Mouse (Mus musculus): ENCODE data around the gene Il11ra1. TPM values are rescaled to one million over a fixed set of nuclear protein-coding genes. Genes with fewer than 3 reads are reported as not detected.

Il11ra1 gene
- polyA plus RNA-seq, 1 experiment from 2014 or later = 53.6 TPM

DNA sequence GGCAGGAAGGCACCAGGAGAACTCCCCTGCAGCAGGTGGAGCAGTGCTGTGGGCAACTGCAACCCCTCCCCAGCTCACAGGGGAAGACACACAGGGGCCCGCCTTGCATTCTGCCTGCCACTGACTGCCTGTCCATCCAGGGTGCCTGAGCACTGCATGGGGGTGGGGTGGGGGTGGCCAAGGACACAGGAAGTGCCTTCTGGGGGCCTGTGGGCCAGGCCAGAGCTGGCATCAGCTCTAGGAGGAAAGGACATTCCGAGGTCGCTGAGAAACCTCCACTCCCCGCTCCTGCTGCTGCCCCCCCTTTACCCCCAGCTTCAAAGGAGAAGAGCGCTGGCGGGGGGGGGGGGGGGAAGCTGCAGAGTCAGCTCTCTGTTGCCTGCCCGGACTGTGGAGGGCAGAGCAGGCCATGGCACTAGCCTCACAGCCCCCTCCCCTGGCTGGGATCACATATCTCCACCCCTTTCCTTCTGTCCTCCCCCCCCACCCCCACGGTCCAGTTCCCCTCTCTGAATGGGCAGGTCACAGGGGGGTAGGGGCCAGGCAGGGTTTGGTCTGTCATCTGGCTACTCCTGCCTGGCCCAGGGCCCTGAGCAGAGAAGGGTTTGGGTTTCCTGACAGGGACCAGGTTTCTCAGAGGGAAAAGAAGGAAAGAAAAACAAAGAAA lies 34.6 kb upstream of the Il11ra1 start:
- ATAC-seq (ENCODE audit: low read depth) = no peak
- peak overlapping the region; percentile 9 for H3K27ac ChIP-seq (replicated peaks)
- no peak overlapping the region for H3K4me2 ChIP-seq
- peaks cover 18% of the 10 kb centered on the region; the same call in 1 of the 2 replicates for H3K36me3 ChIP-seq
- H3K4me1 ChIP-seq (replicated peaks) = peaks cover 54% of the 10 kb centered on the region
- 8% methylated on average over 6 of the region's 8 CpGs for WGBS
- H3K27me3 ChIP-seq = no peaks in the 10 kb centered on the region
- no peak overlapping the region for H3K4me3 ChIP-seq
- peak overlapping the region; percentile 26; the same call in 1 of the 2 replicates for H3K9ac ChIP-seq
- H3K9me3 ChIP-seq = no peaks in the 10 kb centered on the region

- Histone ChIP-seq H3K36me3 (peaks cover 26% of the 10 kb centered on the region; the same call in 1 of the 2 replicates), H3K4me3 (no peak overlapping the region), H3K27me3 (no peaks in the 10 kb centered on the region), H3K9ac (no peak overlapping the region), H3K4me1 (replicated peaks) (peaks cover 56% of the 10 kb centered on the region), H3K9me3 (no peaks in the 10 kb centered on the region), H3K4me2 (no peak overlapping the region), H3K27ac (replicated peaks) (no peak overlapping the region)
- ATAC-seq (ENCODE audit: low read depth) = no peak
- 78% methylated on average over 11 of the region's 11 CpGs for WGBS
Measured at GRCm38 (mm10) chr4:41666646-41667045, 33.1 kb upstream of the Il11ra1 start.

GRCm38 (mm10) chr4:41670836-41671235 lies 29.0 kb upstream of the Il11ra1 start:
- Histone ChIP-seq H3K27ac (replicated peaks) (no peak overlapping the region), H3K27me3 (no peaks in the 10 kb centered on the region), H3K9me3 (no peaks in the 10 kb centered on the region), H3K9ac (no peak overlapping the region), H3K4me3 (no peak overlapping the region), H3K4me2 (no peak overlapping the region), H3K4me1 (replicated peaks) (peaks cover 56% of the 10 kb centered on the region), H3K36me3 (peaks cover 26% of the 10 kb centered on the region; the same call in 1 of the 2 replicates)
- WGBS = 77% methylated on average over 18 of the region's 18 CpGs
- ATAC-seq (ENCODE audit: low read depth) = no peak

DNA sequence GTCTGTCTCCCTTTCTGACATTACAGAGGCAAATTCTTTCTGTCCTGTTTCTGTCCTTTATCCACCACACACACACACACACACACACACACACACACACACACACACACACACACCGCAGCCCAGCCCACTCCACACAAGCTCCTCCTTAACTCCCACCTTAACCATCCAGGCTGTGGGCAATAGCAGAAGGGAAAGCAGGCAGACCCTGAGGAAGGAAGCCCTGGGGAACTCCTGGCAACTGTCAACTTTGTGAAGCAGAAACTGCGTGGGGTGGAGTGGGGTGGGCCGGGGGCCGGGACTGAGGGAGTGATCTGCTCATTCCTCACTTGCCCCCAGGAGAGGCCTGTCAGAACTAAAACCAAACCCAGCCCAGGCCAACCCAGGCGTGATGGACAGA lies 28.3 kb upstream of the Il11ra1 start:
- Histone ChIP-seq H3K4me2 (no peak overlapping the region), H3K36me3 (peaks cover 22% of the 10 kb centered on the region; the same call in 1 of the 2 replicates), H3K4me1 (replicated peaks) (peaks cover 62% of the 10 kb centered on the region), H3K27ac (replicated peaks) (0 out of 2 replicates have a peak overlapping the region, but pooled peaks have one; percentile 65), H3K4me3 (no peak overlapping the region), H3K9me3 (no peaks in the 10 kb centered on the region), H3K27me3 (no peaks in the 10 kb centered on the region), H3K9ac (peak overlapping the region; percentile 50)
- peak; percentile 14; the same call in 1 of the 2 replicates for ATAC-seq (ENCODE audit: low read depth)
- 46% methylated on average over 5 of the region's 5 CpGs for WGBS

- WGBS = 7% methylated on average over 8 of the region's 8 CpGs
- ATAC-seq (ENCODE audit: low read depth) = peak; percentile 51
- Histone ChIP-seq H3K9me3 (no peaks in the 10 kb centered on the region), H3K4me3 (no peak overlapping the region), H3K27me3 (no peaks in the 10 kb centered on the region), H3K9ac (peak overlapping the region; percentile 50), H3K4me1 (replicated peaks) (peaks cover 68% of the 10 kb centered on the region), H3K36me3 (peaks cover 19% of the 10 kb centered on the region; the same call in 1 of the 2 replicates), H3K27ac (replicated peaks) (peak overlapping the region; percentile 65; the same call in 1 of the 2 replicates), H3K4me2 (peak overlapping the region; percentile 11; the same call in 1 of the 2 replicates)
Measured at GRCm38 (mm10) chr4:41671963-41672480, 27.8 kb upstream of the Il11ra1 start.

- Histone ChIP-seq H3K27ac (replicated peaks) (peak overlapping the region; percentile 65; the same call in 1 of the 2 replicates), H3K4me3 (no peak overlapping the region), H3K4me1 (replicated peaks) (peaks cover 73% of the 10 kb centered on the region), H3K9ac (peak overlapping the region; percentile 50), H3K36me3 (peaks cover 19% of the 10 kb centered on the region; the same call in 1 of the 2 replicates), H3K4me2 (peak overlapping the region; percentile 11; the same call in 1 of the 2 replicates), H3K9me3 (no peaks in the 10 kb centered on the region), H3K27me3 (no peaks in the 10 kb centered on the region)
- no peak for ATAC-seq (ENCODE audit: low read depth)
- WGBS = 32% methylated on average over 8 of the region's 8 CpGs
Measured at GRCm38 (mm10) chr4:41672522-41672963, 27.2 kb upstream of the Il11ra1 start.

DNA sequence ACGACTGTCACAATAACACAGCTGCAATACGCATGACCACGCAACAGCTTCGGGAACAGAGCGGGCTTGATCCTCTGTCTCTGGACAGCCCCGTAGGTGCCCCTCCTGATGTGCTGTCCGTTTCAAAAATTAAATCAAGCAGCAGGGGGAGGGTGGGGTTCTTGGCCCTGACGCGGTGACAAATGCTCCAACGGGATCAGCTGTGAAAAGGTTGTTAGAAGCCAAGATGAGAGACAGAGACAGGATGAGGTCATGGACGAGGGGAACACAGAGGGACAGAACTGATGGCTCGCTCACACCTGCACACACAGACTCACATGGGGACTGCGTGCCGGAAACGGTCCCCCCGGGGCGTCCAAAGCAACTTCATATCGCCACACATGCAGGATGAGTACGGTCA lies 26.6 kb upstream of the Il11ra1 start:
- Histone ChIP-seq H3K9me3 (no peaks in the 10 kb centered on the region), H3K4me2 (no peak overlapping the region), H3K27me3 (no peaks in the 10 kb centered on the region), H3K27ac (replicated peaks) (peak overlapping the region; percentile 30; the same call in 1 of the 2 replicates), H3K4me3 (no peak overlapping the region), H3K9ac (no peak overlapping the region; the same call in 1 of the 2 replicates), H3K36me3 (peaks cover 19% of the 10 kb centered on the region; the same call in 1 of the 2 replicates), H3K4me1 (replicated peaks) (peaks cover 79% of the 10 kb centered on the region)
- no peak for ATAC-seq (ENCODE audit: low read depth)
- 40% methylated on average over 19 of the region's 19 CpGs for WGBS

DNA sequence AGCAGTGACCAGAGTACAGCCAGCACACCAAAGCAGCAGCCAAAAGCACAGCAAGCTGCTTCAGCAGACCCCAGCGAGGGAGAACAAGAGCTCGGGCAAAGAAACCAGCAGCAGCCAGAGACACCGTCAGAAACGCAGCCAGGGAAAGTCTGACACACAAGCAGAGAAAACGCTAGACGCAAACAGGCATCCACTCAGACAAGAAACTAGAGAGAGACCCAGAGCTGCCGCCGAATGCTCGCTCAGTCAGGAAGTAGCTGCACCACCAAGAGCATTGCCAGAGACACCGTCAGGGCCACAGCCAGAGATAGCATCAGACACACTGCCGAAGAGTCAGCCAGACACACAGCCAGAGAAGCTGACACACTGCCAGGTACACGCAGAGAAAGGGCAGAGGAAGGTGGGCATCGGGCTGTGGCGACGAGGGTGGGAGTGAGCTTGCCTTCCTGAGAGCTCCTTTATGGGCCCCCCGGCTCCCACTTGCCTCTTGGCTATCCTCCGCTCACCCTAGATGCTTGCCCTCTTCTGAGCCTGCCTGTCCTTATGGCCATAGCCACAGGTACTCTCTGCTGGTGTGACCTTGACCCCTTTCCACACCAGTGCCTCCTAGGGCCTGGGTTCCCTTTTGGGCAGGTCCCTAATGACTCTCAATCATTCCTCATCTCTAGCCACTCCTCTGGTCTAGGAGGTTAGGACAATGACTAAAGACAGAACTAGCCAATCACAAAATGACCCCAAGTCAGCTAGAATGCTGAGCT lies 23.4 kb upstream of the Il11ra1 start:
- Histone ChIP-seq H3K9me3 (no peaks in the 10 kb centered on the region), H3K4me3 (no peak overlapping the region), H3K27me3 (no peaks in the 10 kb centered on the region), H3K4me2 (no peak overlapping the region; the same call in 1 of the 2 replicates), H3K27ac (replicated peaks) (peak overlapping the region; percentile 75), H3K9ac (peak overlapping the region; percentile 52), H3K36me3 (no peaks in the 10 kb centered on the region), H3K4me1 (replicated peaks) (peaks cover 94% of the 10 kb centered on the region)
- WGBS = 74% methylated on average over 17 of the region's 17 CpGs
- ATAC-seq (ENCODE audit: low read depth) = no peak

DNA sequence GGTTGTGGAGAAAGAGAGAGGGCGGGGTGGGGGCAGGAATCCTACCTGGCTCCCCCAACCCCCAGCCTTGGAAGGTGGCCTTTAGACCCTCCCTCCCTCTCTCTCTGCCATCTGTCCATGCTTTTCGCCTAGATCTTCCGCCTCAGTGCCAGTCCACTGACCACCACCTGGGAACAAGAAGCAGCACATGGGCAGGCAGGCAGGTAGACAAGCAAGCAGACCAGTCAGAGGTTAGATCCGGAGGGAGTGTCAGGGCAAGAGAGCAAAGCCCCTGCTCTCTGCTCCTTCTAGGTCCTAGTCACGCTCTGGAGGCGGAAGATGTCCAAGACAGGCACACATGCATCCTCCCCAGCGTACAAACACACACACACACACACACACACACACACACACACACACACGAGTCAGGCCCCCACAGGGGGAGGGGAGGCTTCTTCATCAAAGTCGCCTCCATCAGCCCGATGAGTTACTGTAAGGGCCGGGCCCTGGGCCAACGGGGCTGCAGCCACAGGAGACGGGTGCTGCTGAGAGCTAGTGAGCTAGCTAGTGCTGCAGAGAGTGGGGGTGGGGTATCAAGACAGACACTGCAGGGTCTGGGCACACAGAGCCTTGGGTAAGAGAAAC lies 22.7 kb upstream of the Il11ra1 start:
- no peaks in the 10 kb centered on the region for H3K36me3 ChIP-seq
- peak; percentile 72 for ATAC-seq (ENCODE audit: low read depth)
- WGBS = 27% methylated on average over 13 of the region's 13 CpGs
- peaks cover 92% of the 10 kb centered on the region for H3K4me1 ChIP-seq (replicated peaks)
- peak overlapping the region; percentile 75 for H3K27ac ChIP-seq (replicated peaks)
- no peak overlapping the region for H3K4me3 ChIP-seq
- H3K27me3 ChIP-seq = no peaks in the 10 kb centered on the region
- H3K4me2 ChIP-seq = peak overlapping the region; percentile 6; the same call in 1 of the 2 replicates
- peak overlapping the region; percentile 52 for H3K9ac ChIP-seq
- H3K9me3 ChIP-seq = no peaks in the 10 kb centered on the region

GRCm38 (mm10) chr4:41678863-41679262 lies 20.9 kb upstream of the Il11ra1 start:
- no peak for ATAC-seq (ENCODE audit: low read depth)
- Histone ChIP-seq H3K36me3 (no peaks in the 10 kb centered on the region), H3K27ac (replicated peaks) (peak overlapping the region; percentile 65; the same call in 1 of the 2 replicates), H3K9me3 (no peaks in the 10 kb centered on the region), H3K27me3 (no peaks in the 10 kb centered on the region), H3K4me3 (no peak overlapping the region), H3K4me1 (replicated peaks) (peaks cover 84% of the 10 kb centered on the region), H3K9ac (peak overlapping the region; percentile 45; the same call in 1 of the 2 replicates), H3K4me2 (no peak overlapping the region)
- WGBS = 77% methylated on average over 6 of the region's 6 CpGs

- Histone ChIP-seq H3K9ac (peak overlapping the region; percentile 45; the same call in 1 of the 2 replicates), H3K9me3 (no peaks in the 10 kb centered on the region), H3K4me1 (replicated peaks) (peaks cover 83% of the 10 kb centered on the region), H3K36me3 (no peaks in the 10 kb centered on the region), H3K4me2 (no peak overlapping the region), H3K27ac (replicated peaks) (peak overlapping the region; percentile 65), H3K4me3 (no peak overlapping the region), H3K27me3 (no peaks in the 10 kb centered on the region)
- 44% methylated on average over 2 of the region's 2 CpGs for WGBS
- ATAC-seq (ENCODE audit: low read depth) = no peak
Measured at GRCm38 (mm10) chr4:41679291-41679690, 20.5 kb upstream of the Il11ra1 start.
